Mouse (Mus musculus): ENCODE data around the gene Rfx1. TPM values are rescaled to one million over a fixed set of nuclear protein-coding genes. Genes with fewer than 3 reads are reported as not detected.
A peak's percentile ranks its signal among the peaks of the same experiment; 100 is the strongest.

Rfx1 gene
- polyA plus RNA-seq, 1 experiment from 2014 or later, result 9.7 TPM

DNA sequence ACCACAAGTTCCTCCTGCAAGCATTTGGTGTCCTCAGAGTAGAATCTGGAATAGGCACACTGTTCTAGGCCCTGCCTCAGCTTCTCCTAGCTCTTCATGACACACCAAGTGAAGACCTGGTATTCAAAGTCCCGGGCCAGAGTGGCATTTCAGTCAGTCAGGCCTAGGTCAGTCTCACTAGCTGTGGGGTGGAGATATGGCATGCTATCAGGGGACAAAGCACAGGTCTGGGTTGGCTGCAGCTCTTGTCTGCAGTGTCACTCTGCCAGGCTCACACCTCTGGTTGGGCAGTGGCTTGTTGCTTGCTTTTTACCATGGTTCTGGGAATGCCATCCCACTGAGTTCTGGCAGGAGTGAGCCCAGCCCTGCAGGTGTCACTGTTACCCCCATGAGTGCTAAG is 9.8 kb downstream of the Rfx1 start:
- Histone ChIP-seq H3K4me1 (peaks cover 52% of the 10 kb centered on the region), H3K27ac (replicated peaks) (0 out of 2 replicates have a peak overlapping the region, but pooled peaks have one; percentile 4), H3K36me3 (replicated peaks) (peaks cover 75% of the 10 kb centered on the region), H3K4me3 (peak overlapping the region; percentile 2; the same call in 1 of the 2 replicates), H3K9me3 (no peaks in the 10 kb centered on the region), H3K27me3 (replicated peaks; ENCODE audit: low read depth, poor library complexity, severe bottlenecking) (no peaks in the 10 kb centered on the region)
- WGBS, result 87% methylated on average over 1 of the region's 1 CpGs
- no peak for DNase-seq (ENCODE audit: low spot score)

DNA sequence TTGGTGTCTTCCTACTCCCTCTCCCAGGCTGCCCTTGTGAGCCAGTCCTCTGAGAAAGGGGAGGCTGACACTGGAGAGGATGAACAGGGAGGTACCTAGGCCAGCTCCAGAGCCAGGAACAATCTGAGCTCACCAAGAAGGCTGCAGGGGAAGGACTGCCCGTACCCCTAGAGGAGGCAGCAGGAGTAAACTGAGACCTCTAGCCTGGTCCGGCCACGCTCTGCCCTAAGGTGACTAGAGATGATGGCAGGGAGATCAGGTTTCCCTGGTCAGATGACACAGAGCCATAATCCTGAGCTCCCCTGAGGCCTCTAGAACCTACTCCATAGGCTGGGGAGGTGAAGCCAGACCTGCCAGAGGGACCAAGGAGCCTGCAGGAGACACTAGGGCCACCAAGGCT is 10.2 kb downstream of the Rfx1 start:
- peaks cover 78% of the 10 kb centered on the region for H3K36me3 ChIP-seq (replicated peaks)
- 0 out of 2 replicates have a peak overlapping the region, but pooled peaks have one; percentile 4 for H3K27ac ChIP-seq (replicated peaks)
- no peak for DNase-seq (ENCODE audit: low spot score)
- no peaks in the 10 kb centered on the region for H3K27me3 ChIP-seq (replicated peaks; ENCODE audit: low read depth, poor library complexity, severe bottlenecking)
- WGBS, result 57% methylated on average over 3 of the region's 3 CpGs
- peak overlapping the region; percentile 2; the same call in 1 of the 2 replicates for H3K4me3 ChIP-seq
- peaks cover 50% of the 10 kb centered on the region for H3K4me1 ChIP-seq
- H3K9me3 ChIP-seq, result no peaks in the 10 kb centered on the region

DNA sequence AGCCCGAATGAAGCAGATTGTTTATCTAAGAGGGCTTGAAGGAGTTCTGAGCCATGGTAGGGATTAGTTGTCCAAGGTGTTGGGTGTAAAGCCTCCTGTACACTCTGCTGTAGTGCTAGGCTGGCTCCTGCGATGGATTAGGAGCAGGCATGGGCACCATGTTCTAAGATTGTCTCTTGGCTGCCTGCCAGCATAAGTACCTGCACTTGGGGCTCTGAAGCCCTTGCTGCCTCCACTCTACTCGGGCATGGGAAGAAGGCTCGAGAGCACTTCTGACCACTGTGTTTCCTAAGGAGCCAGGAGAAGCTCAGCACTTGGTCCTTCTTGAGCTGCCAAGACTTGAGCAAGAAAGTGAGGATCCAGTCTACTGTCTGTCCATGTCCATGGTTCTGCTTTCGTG is 12.6 kb downstream of the Rfx1 start:
- peaks cover 95% of the 10 kb centered on the region for H3K36me3 ChIP-seq (replicated peaks)
- H3K9me3 ChIP-seq, result no peaks in the 10 kb centered on the region
- H3K27me3 ChIP-seq (replicated peaks; ENCODE audit: low read depth, poor library complexity, severe bottlenecking), result no peaks in the 10 kb centered on the region
- no peak overlapping the region for H3K27ac ChIP-seq (replicated peaks)
- H3K4me1 ChIP-seq, result peaks cover 40% of the 10 kb centered on the region
- 91% methylated on average over 5 of the region's 5 CpGs for WGBS
- no peak for DNase-seq (ENCODE audit: low spot score)
- no peak overlapping the region for H3K4me3 ChIP-seq

DNA sequence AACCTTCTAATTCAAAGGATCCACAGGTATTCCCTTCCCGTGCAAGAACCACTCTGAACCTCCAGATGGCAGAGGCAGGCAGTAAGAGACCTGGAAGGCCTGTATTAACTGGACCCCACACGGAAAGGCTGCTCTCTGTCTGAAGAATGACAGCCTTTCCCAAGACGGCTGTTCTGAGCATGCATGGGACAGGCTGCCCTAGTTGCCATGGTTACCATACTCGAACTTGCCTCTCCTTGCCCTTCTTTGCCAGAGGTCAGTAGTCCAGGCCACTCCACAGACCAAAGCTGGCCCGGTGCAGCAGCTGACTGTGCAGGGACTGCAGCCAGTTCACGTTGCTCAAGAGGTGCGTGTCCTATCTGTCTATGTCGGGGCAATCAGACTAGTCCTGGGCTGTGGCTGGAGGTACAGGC is 17.2 kb downstream of the Rfx1 start:
- H3K4me3 ChIP-seq, result no peak overlapping the region
- no peaks in the 10 kb centered on the region for H3K27me3 ChIP-seq (replicated peaks; ENCODE audit: low read depth, poor library complexity, severe bottlenecking)
- H3K36me3 ChIP-seq (replicated peaks), result peaks cover 98% of the 10 kb centered on the region
- no peaks in the 10 kb centered on the region for H3K9me3 ChIP-seq
- DNase-seq (ENCODE audit: low spot score), result peak; percentile 57
- peaks cover 18% of the 10 kb centered on the region for H3K4me1 ChIP-seq
- 23% methylated on average over 8 of the region's 8 CpGs for WGBS
- 0 out of 2 replicates have a peak overlapping the region, but pooled peaks have one; percentile 12 for H3K27ac ChIP-seq (replicated peaks)

DNA sequence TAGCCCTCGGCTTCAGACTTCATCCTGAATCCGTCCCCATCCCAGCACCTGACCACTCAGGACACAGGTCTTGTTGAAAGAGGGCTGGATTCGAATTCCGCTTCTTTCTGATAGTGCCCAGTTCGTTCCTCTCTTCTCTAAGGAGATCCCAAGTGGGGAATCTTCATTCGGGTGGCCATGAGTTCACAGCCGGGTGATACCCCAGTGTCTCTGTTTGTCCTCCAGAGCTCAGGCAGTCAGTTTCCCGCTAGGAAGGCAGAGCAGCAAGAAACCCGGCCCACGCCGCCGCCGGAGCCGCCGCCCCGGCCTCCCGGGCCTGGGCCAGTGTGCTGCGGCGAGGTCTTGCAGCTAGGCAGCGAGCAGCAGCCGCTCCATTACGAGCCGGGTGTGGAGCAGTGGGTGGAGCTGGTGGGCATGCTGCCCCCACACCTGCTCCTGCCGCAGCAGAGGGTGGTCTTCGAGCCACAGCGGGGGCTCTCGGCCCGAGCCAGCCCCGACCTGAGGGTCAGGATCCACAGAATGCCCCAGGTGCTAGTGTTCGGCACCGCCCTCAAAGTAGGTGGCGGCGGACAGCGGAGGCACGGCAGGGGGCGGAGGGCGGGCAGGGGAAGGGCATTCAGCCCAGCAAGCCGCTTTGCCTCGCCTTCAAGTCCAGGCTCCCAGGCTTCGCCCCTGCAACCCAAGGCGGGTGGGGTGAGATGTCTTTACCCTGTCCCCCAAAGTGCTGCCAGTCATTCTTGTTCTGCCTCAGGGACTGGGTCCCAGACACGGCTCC is 17.9 kb downstream of the Rfx1 start:
- Histone ChIP-seq H3K4me3 (peak overlapping the region; percentile 27; the same call in 1 of the 2 replicates), H3K27ac (replicated peaks) (no peak overlapping the region; the same call in 1 of the 2 replicates), H3K4me1 (peaks cover 18% of the 10 kb centered on the region), H3K27me3 (replicated peaks; ENCODE audit: low read depth, poor library complexity, severe bottlenecking) (no peaks in the 10 kb centered on the region), H3K9me3 (no peaks in the 10 kb centered on the region), H3K36me3 (replicated peaks) (peaks cover 98% of the 10 kb centered on the region)
- DNase-seq (ENCODE audit: low spot score), result peak; percentile 28
- 39% methylated on average over 42 of the region's 42 CpGs for WGBS

DNA sequence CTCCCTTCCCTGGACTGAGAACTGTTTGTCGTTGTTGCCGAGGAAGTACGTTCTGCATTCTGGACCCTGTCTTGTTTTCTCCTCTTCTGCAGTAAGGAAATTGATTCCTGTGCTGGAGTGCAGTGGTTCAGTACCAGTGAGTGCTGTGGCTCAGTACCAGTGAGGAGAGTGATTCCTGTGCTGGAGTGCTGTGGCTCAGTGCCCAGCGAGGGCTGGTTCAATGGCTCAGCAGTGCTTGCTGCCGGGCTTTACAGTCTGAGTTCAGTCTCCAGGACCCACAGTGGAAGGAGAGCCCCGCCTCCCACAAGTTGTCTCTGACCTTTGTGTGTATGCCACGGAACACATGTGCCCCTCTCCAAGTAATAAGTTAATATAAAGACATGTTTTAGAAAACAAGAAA is 20.5 kb downstream of the Rfx1 start:
- 89% methylated on average over 7 of the region's 7 CpGs for WGBS

DNA sequence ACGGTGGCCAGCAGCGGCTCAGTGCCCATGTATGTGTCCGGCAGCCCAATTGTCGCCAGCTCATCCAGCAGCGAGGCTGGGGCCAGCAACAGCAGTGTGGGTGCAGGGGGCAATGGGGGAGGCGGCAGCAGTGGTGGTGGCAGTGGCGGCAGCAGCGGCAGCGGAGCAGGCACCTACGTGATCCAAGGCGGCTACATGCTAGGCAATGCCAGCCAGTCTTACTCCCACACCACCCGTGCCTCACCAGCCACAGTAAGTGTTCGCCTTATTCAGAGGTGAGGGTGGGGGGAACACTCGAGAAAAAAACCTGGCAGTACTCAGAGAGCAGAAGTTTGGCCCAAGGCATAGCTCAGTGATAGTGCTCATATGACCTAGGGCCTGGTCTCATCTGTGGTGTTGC is 21.2 kb downstream of the Rfx1 start:
- 94% methylated on average over 14 of the region's 14 CpGs for WGBS
- no peak for DNase-seq (ENCODE audit: low spot score)
- peaks cover 98% of the 10 kb centered on the region for H3K36me3 ChIP-seq (replicated peaks)
- peaks cover 18% of the 10 kb centered on the region for H3K4me1 ChIP-seq
- H3K27ac ChIP-seq (replicated peaks), result no peak overlapping the region
- H3K27me3 ChIP-seq (replicated peaks; ENCODE audit: low read depth, poor library complexity, severe bottlenecking), result no peaks in the 10 kb centered on the region
- H3K4me3 ChIP-seq, result no peak overlapping the region
- no peaks in the 10 kb centered on the region for H3K9me3 ChIP-seq

More for the DNA sequence above, 20.5 kb downstream of the Rfx1 start:
- peaks cover 98% of the 10 kb centered on the region for H3K36me3 ChIP-seq (replicated peaks)
- H3K4me3 ChIP-seq, result no peak overlapping the region
- DNase-seq (ENCODE audit: low spot score), result no peak
- H3K27ac ChIP-seq (replicated peaks), result no peak overlapping the region
- H3K9me3 ChIP-seq, result no peaks in the 10 kb centered on the region
- H3K4me1 ChIP-seq, result peaks cover 18% of the 10 kb centered on the region
- H3K27me3 ChIP-seq (replicated peaks; ENCODE audit: low read depth, poor library complexity, severe bottlenecking), result no peaks in the 10 kb centered on the region

DNA sequence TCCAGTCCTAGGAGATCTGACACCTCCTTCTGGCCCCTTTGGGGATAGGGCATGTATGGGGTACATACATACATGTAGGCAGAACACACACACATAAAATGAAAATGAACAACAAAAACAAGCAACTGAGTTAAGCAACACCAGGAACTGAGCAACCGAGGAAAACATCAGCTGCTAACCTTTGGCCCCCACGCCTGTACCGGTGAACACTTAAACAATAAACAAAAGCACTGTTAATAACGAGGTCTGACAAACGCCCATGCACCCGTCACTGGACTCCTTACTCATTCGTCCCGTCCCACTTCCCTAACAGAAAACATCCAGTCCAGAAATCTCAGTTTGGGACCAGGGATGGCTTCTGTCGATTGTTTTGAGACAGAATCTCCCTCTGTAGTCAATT is 22.6 kb downstream of the Rfx1 start:
- Histone ChIP-seq H3K27me3 (replicated peaks; ENCODE audit: low read depth, poor library complexity, severe bottlenecking) (no peaks in the 10 kb centered on the region), H3K36me3 (replicated peaks) (peaks cover 98% of the 10 kb centered on the region), H3K27ac (replicated peaks) (no peak overlapping the region), H3K4me1 (peaks cover 6% of the 10 kb centered on the region), H3K9me3 (no peaks in the 10 kb centered on the region), H3K4me3 (no peak overlapping the region)
- no peak for DNase-seq (ENCODE audit: low spot score)
- 81% methylated on average over 9 of the region's 9 CpGs for WGBS

DNA sequence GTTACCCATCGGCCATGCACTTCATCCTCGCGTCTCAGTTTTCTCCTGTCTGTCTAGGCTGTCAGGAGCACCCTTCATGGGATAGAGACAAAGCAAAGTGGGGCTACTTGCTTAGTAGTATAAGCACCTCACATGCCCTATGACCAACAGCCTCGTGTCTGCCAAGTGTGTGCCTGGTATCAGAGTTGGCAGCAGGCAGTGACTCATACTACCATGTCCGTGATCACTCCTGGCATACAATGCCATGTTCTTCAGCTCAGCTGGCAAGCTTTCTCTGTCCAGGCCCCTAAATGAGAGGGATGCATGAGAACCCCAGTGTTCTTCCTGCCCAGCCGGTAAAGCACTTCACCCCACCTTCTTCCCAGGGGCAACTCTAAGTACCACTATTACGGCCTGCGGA is 24.0 kb downstream of the Rfx1 start:
- Histone ChIP-seq H3K27me3 (replicated peaks; ENCODE audit: low read depth, poor library complexity, severe bottlenecking) (no peaks in the 10 kb centered on the region), H3K9me3 (no peaks in the 10 kb centered on the region), H3K27ac (replicated peaks) (no peak overlapping the region), H3K4me3 (no peak overlapping the region), H3K4me1 (no peaks in the 10 kb centered on the region), H3K36me3 (replicated peaks) (peaks cover 99% of the 10 kb centered on the region)
- WGBS, result 93% methylated on average over 8 of the region's 8 CpGs
- no peak for DNase-seq (ENCODE audit: low spot score)

DNA sequence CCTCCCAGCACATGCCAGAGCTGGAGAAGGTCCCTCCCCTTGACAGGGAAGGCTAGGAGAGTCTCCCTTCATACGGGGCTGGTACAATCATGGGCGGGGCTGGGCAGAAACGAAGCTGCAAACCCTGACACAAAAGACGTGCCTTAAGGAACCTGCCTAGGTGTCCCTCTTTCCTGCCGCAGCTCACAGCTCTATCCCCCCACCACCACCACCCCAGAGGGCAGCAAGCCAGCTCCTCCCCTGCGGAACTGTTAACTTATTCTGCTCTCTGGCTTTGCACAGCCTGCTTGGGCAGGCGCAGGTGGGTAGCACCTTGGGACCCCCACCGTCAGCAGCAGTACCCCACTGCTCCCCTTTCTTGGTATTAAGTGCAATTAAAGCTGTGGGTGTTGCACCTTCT is 29.4 kb downstream of the Rfx1 start:
- WGBS, result 72% methylated on average over 8 of the region's 8 CpGs
- Histone ChIP-seq H3K4me1 (no peaks in the 10 kb centered on the region), H3K4me3 (no peak overlapping the region), H3K27me3 (replicated peaks; ENCODE audit: low read depth, poor library complexity, severe bottlenecking) (no peaks in the 10 kb centered on the region), H3K36me3 (replicated peaks) (peaks cover 100% of the 10 kb centered on the region), H3K27ac (replicated peaks) (no peak overlapping the region), H3K9me3 (no peaks in the 10 kb centered on the region)
- no peak for DNase-seq (ENCODE audit: low spot score)

DNA sequence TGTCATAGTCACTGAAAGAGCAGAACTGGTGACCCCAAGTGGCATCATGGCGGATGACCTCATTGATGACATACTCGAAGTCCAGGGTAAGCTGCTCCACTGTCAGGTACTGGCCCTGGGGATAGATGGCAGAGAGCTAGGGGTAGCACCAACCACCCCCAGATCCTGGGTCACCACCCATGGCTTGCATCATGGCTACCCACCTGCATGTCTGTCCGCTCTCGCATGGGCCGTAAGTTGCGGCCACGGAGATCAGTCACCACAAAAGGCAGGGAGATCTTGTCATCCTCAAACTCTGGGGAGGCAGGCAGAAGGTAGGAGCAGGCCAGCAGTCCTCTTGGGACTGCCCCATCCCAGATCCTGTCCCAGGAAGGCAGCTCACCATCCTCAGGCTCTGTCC is 31.7 kb downstream of the Rfx1 start:
- WGBS, result 92% methylated on average over 7 of the region's 7 CpGs
- Histone ChIP-seq H3K27me3 (replicated peaks; ENCODE audit: low read depth, poor library complexity, severe bottlenecking) (no peaks in the 10 kb centered on the region), H3K4me3 (no peak overlapping the region), H3K9me3 (no peaks in the 10 kb centered on the region), H3K27ac (replicated peaks) (no peak overlapping the region), H3K36me3 (replicated peaks) (peaks cover 97% of the 10 kb centered on the region), H3K4me1 (peaks cover 18% of the 10 kb centered on the region)
- DNase-seq (ENCODE audit: low spot score), result no peak

DNA sequence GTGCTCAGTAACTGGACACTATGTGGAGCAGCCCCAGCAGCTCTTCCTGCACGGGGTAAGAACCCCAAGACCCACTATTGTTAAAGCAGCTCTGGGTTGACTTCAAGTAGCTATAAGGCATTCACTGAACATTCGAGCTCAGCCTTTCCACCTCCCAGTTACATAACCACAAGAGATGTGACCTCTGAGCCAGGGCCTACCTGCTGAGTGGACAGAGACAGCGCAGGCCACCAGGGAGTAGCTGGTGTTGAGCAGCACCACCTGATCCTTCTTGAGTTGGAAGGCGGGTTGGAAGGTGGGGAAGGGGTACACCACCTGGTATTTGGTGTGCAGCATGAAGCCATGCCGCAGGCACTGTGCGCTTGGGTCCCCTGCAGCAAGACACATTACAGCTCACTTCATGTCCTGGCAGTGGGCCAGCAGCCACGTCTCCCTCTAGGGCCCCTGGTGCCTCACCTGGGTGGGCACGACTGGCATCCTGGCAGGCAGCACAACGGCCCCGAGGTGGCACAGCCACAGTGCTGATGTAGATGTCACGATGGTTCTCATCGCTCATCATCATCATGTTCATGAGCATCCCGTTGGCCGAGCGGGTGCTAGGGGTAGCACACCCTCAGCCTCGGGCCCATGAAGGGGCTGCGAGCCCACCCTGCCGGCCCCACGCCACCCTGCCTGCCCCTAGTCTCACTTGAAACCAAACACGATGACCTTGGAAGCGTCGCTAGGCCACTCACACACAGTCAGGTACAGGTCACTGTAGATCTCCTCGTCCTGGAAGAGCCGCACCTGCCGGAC is 35.0 kb downstream of the Rfx1 start:
- H3K36me3 ChIP-seq (replicated peaks), result peaks cover 64% of the 10 kb centered on the region
- no peak for DNase-seq (ENCODE audit: low spot score)
- WGBS, result 94% methylated on average over 25 of the region's 25 CpGs
- no peaks in the 10 kb centered on the region for H3K27me3 ChIP-seq (replicated peaks; ENCODE audit: low read depth, poor library complexity, severe bottlenecking)
- H3K27ac ChIP-seq (replicated peaks), result no peak overlapping the region
- H3K4me3 ChIP-seq, result no peak overlapping the region
- no peaks in the 10 kb centered on the region for H3K9me3 ChIP-seq
- H3K4me1 ChIP-seq, result peaks cover 38% of the 10 kb centered on the region

DNA sequence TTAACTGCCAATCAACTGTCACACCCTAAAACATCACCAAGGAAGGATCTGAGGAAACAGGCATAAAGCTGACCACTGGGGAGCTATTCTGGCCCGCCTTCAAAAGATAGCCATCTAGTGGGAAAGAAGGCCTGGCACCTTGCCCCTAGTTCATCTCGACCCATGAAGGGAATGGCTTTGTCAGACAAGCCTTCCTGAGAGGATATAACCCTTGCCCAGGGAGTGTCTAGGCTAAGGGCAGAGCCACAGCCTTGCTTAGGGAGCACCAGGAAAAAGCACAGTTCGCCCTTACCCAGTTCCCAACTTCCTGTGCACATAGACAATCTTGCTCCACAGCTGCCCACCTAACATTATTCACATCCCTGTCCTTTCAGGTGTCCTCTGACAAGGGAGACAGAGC is 37.0 kb downstream of the Rfx1 start:
- 70% methylated on average over 3 of the region's 3 CpGs for WGBS
- H3K4me3 ChIP-seq, result peak overlapping the region; percentile 86
- no peaks in the 10 kb centered on the region for H3K9me3 ChIP-seq
- peaks cover 38% of the 10 kb centered on the region for H3K4me1 ChIP-seq
- DNase-seq (ENCODE audit: low spot score), result no peak
- peak overlapping the region; percentile 100 for H3K27ac ChIP-seq (replicated peaks)
- H3K27me3 ChIP-seq (replicated peaks; ENCODE audit: low read depth, poor library complexity, severe bottlenecking), result no peaks in the 10 kb centered on the region
- H3K36me3 ChIP-seq (replicated peaks), result peaks cover 44% of the 10 kb centered on the region
